Mouse (Mus musculus) adrenal gland, adult (tissue): ENCODE results near the gene Vps26c.
A peak's percentile ranks its signal among the peaks of the same experiment; 100 is the strongest.

ENCODE experiments used
- DNase-seq, 2 experiments: peaks; one replicate each; pipeline ENCODE4 v3.0.0; 2022 to 2023; ENCODE audit warnings: low spot score in 1 of 2; ENCODE audit not compliant: inconsistent age in 2 of 2

Vps26c gene

GRCm38 (mm10) chr16:94549813-94550212 is 23.2 kb upstream of the Vps26c start:
- no peak for DNase-seq

- no peak for DNase-seq
Observed at GRCm38 (mm10) chr16:94545781-94546562, 19.3 kb upstream of the Vps26c start.

GRCm38 (mm10) chr16:94544540-94545105 is 18.0 kb upstream of the Vps26c start:
- DNase-seq: peak; percentile 70 to 91

- no peak for DNase-seq
Observed at GRCm38 (mm10) chr16:94542898-94543297, 16.3 kb upstream of the Vps26c start.

- DNase-seq: no peak
Observed at GRCm38 (mm10) chr16:94540140-94540539, 13.5 kb upstream of the Vps26c start.

GRCm38 (mm10) chr16:94537159-94537527 is 10.5 kb upstream of the Vps26c start:
- peak; percentile 59 to 86 for DNase-seq

- peak; percentile 28 to 86 for DNase-seq
Observed at GRCm38 (mm10) chr16:94536417-94537158, 10.0 kb upstream of the Vps26c start.

- no peak for DNase-seq
Observed at GRCm38 (mm10) chr16:94535716-94536115, 9.1 kb upstream of the Vps26c start.

GRCm38 (mm10) chr16:94533679-94534078 is 7.0 kb upstream of the Vps26c start:
- no peak for DNase-seq

GRCm38 (mm10) chr16:94531268-94531667 is 4.6 kb upstream of the Vps26c start:
- DNase-seq: no peak

- DNase-seq: no peak
Observed at GRCm38 (mm10) chr16:94527546-94527945, 916 bp upstream of the Vps26c start.

GRCm38 (mm10) chr16:94527152-94527534 is 513 bp upstream of the Vps26c start:
- no peak for DNase-seq

- no peak for DNase-seq
Observed at GRCm38 (mm10) chr16:94525955-94526343, 681 bp downstream of the Vps26c start.

GRCm38 (mm10) chr16:94524691-94525090 is 1.9 kb downstream of the Vps26c start:
- DNase-seq: no peak

GRCm38 (mm10) chr16:94523594-94524377 is 2.8 kb downstream of the Vps26c start:
- peak; percentile 53 to 68 for DNase-seq

- peak in 1 of 2 experiments; percentile 58 for DNase-seq
Observed at GRCm38 (mm10) chr16:94519028-94519427, 7.6 kb downstream of the Vps26c start.

- DNase-seq: no peak
Observed at GRCm38 (mm10) chr16:94517606-94518005, 9.0 kb downstream of the Vps26c start.

- DNase-seq: peak in 1 of 2 experiments; percentile 22
Observed at GRCm38 (mm10) chr16:94509983-94510382, 16.6 kb downstream of the Vps26c start.

- peak in 1 of 2 experiments; percentile 19 for DNase-seq
Observed at GRCm38 (mm10) chr16:94508769-94509168, 17.9 kb downstream of the Vps26c start.

- DNase-seq: peak; percentile 44 to 76
Observed at GRCm38 (mm10) chr16:94507071-94507470, 19.6 kb downstream of the Vps26c start.

GRCm38 (mm10) chr16:94504192-94504591 is 22.4 kb downstream of the Vps26c start:
- peak in 1 of 2 experiments; percentile 19 for DNase-seq
